Mouse (Mus musculus) ES-Bruce4 (cell line): ENCODE data around the gene Slco2b1. TPM values are rescaled to one million over a fixed set of nuclear protein-coding genes. Genes with fewer than 3 reads are reported as not detected.

Experiments used
- H3K27ac ChIP-seq: 2 replicates; pipeline ENCODE4 v1.5.1; 2012; ENCODE audit warnings: low read length, inconsistent platforms; ENCODE audit not compliant: insufficient read depth
- H3K27me3 ChIP-seq: 2 replicates; pipeline ENCODE4 v1.6.1; 2012; ENCODE audit warnings: mild to moderate bottlenecking, low read length, inconsistent platforms; ENCODE audit not compliant: control insufficient read depth, poor library complexity, insufficient read depth, severe bottlenecking
- H3K36me3 ChIP-seq: 2 replicates; pipeline ENCODE4 v1.6.1; 2012; ENCODE audit warnings: inconsistent platforms, mild to moderate bottlenecking, low read length, moderate library complexity; ENCODE audit not compliant: control insufficient read depth, poor library complexity, insufficient read depth, severe bottlenecking
- H3K4me1 ChIP-seq: one replicate; pipeline ENCODE4 v1.8.1; 2011; ENCODE audit warnings: low read length; ENCODE audit not compliant: control insufficient read depth, insufficient read depth
- H3K4me3 ChIP-seq: 2 replicates; pipeline ENCODE4 v1.5.1; 2011; ENCODE audit warnings: low read depth, mild to moderate bottlenecking, low read length
- H3K9ac ChIP-seq: 2 replicates; pipeline ENCODE4 v1.6.1; 2012; ENCODE audit warnings: low read depth, mild to moderate bottlenecking, inconsistent platforms; ENCODE audit not compliant: poor library complexity, severe bottlenecking
- H3K9me3 ChIP-seq: replicated peaks from 2 replicates; pipeline ENCODE4 v1.6.1; 2012; ENCODE audit warnings: mild to moderate bottlenecking, low read length, inconsistent platforms; ENCODE audit not compliant: control insufficient read depth, poor library complexity, insufficient read depth, severe bottlenecking
- CTCF ChIP-seq: IDR thresholded peaks from one replicate; pipeline ENCODE4 v1.8.1; 2011; ENCODE audit warnings: low read depth, low read length
- EP300 ChIP-seq: IDR thresholded peaks from 2 replicates; pipeline ENCODE4 v1.6.1; 2011; ENCODE audit warnings: low read depth, low read length; ENCODE audit not compliant: insufficient read depth
- POLR2A ChIP-seq: IDR thresholded peaks from one replicate; pipeline ENCODE4 v1.8.1; 2011; ENCODE audit warnings: low read length; ENCODE audit not compliant: insufficient read depth
- polyA plus RNA-seq: library from polyadenylated mRNA; stranded (reverse); fragments of >200 nt; gene quantifications from 2 replicates; pipeline ENCODE4 v1.2.4, GENCODE M21; 2011; ENCODE audit warnings: low read depth; ENCODE audit not compliant: missing spikeins, insufficient read depth, insufficient read length

The Slco2b1 gene
- polyA plus RNA-seq, 1 experiment, result not detected

- H3K27ac ChIP-seq, result no peak overlapping the region
- H3K9me3 ChIP-seq, result no peaks in the 10 kb centered on the region
- no peaks in the 10 kb centered on the region for H3K4me1 ChIP-seq
- H3K27me3 ChIP-seq, result no peaks in the 10 kb centered on the region
- no peak for TF ChIP-seq POLR2A
- TF ChIP-seq EP300, result no peak
- no peak for TF ChIP-seq CTCF
- no peaks in the 10 kb centered on the region for H3K36me3 ChIP-seq
- H3K4me3 ChIP-seq, result no peak overlapping the region
- no peak overlapping the region for H3K9ac ChIP-seq
Observed at GRCm38 (mm10) chr7:99664571-99665485, 46.3 kb downstream of the Slco2b1 start.

- H3K27ac ChIP-seq, result no peak overlapping the region
- no peak overlapping the region for H3K4me3 ChIP-seq
- H3K9ac ChIP-seq, result no peak overlapping the region
- H3K27me3 ChIP-seq, result no peaks in the 10 kb centered on the region
- no peaks in the 10 kb centered on the region for H3K9me3 ChIP-seq
- no peaks in the 10 kb centered on the region for H3K4me1 ChIP-seq
- TF ChIP-seq POLR2A, result no peak
- no peak for TF ChIP-seq CTCF
- TF ChIP-seq EP300, result no peak
- H3K36me3 ChIP-seq, result no peaks in the 10 kb centered on the region
Observed at GRCm38 (mm10) chr7:99663507-99664220, 47.5 kb downstream of the Slco2b1 start.

GRCm38 (mm10) chr7:99662311-99662710 is 48.8 kb downstream of the Slco2b1 start:
- H3K27me3 ChIP-seq, result no peaks in the 10 kb centered on the region
- no peak overlapping the region for H3K9ac ChIP-seq
- no peaks in the 10 kb centered on the region for H3K4me1 ChIP-seq
- H3K4me3 ChIP-seq, result no peak overlapping the region
- no peak for TF ChIP-seq CTCF
- H3K27ac ChIP-seq, result no peak overlapping the region
- H3K36me3 ChIP-seq, result no peaks in the 10 kb centered on the region
- H3K9me3 ChIP-seq, result no peaks in the 10 kb centered on the region

GRCm38 (mm10) chr7:99661571-99662230 is 49.4 kb downstream of the Slco2b1 start:
- Histone ChIP-seq H3K27ac (no peak overlapping the region), H3K27me3 (no peaks in the 10 kb centered on the region), H3K36me3 (no peaks in the 10 kb centered on the region), H3K4me3 (no peak overlapping the region), H3K9ac (no peak overlapping the region), H3K4me1 (no peaks in the 10 kb centered on the region), H3K9me3 (no peaks in the 10 kb centered on the region)
- TF ChIP-seq POLR2A, result no peak
- TF ChIP-seq EP300, result no peak
- no peak for TF ChIP-seq CTCF

GRCm38 (mm10) chr7:99661071-99661470 is 50.1 kb downstream of the Slco2b1 start:
- no peak overlapping the region for H3K9ac ChIP-seq
- H3K4me3 ChIP-seq, result no peak overlapping the region
- no peaks in the 10 kb centered on the region for H3K27me3 ChIP-seq
- no peaks in the 10 kb centered on the region for H3K4me1 ChIP-seq
- no peak for TF ChIP-seq EP300
- TF ChIP-seq CTCF, result no peak
- no peak for TF ChIP-seq POLR2A
- H3K27ac ChIP-seq, result no peak overlapping the region
- no peaks in the 10 kb centered on the region for H3K9me3 ChIP-seq
- H3K36me3 ChIP-seq, result no peaks in the 10 kb centered on the region
